Mouse (Mus musculus) right cerebral cortex, postnatal 36 days (tissue): Measurements from ENCODE around the gene Fam186b.
"Not testable (repeated sequence)": the region's sequence is repeated elsewhere in the genome, so short reads cannot be mapped to it uniquely, and the experiment has no call there.

ENCODE experiments used
- DNase-seq, 2 experiments: peaks; one replicate each; pipeline ENCODE4 v3.0.0; 2022; ENCODE audit warnings: low spot score in 2 of 2, mixed read lengths in 1 of 2

Fam186b gene

GRCm38 (mm10) chr15:99259730-99260252, 35.9 kb downstream of the Fam186b start:
- no peak for DNase-seq

- no peak for DNase-seq
These were observed 36.4 kb downstream of the Fam186b start for GRCm38 (mm10) chr15:99259167-99259729.

DNA sequence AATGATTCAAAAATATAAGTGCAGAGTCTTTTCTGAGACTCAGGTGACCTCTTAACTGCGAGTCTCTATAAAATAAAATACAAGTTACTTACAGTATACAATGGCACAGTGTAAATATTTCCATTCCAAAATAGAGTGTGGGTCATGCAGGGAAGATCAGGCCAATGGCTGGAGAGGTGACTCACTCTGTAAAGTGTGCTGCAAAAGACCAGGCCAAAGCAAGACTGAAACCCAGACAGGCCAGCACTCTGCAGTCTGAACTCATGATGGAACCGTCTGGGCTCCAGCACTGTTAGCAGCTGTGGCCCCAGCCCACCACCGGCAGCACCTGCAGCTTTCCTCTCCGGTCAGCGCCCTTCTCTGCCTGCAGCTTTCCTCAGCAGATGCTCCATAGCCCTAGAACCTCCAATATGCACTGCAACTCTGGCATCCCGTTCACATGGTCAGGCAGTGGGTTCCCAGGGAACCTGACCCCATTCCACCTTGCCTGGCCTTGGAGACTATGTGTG, 40.4 kb downstream of the Fam186b start:
- DNase-seq = no peak

DNA sequence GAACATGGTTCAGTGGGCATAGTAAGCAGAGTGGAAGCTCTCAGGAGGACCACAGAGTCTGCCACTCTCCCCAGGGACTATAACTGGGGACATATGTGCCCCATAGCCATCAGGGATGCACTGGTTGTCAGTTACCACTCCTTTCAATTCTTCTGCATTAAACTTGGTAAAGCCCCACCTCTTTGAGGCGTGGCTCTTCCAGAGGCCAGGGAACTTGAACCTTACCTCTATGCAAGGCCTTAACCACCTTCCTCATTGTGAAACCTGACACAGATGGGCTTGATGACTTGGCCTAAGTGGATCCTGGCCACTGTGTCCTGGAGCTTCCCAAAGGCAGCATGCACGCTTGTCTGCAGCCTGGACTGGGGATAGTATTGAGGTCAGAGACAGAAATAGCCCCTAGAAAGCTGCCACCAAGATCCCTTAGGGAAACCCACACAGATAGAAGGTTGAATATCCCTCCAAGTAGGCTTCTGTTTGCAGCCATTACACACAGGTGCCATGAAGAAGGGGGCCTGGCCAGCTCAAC, 41.1 kb downstream of the Fam186b start:
- no peak for DNase-seq

DNA sequence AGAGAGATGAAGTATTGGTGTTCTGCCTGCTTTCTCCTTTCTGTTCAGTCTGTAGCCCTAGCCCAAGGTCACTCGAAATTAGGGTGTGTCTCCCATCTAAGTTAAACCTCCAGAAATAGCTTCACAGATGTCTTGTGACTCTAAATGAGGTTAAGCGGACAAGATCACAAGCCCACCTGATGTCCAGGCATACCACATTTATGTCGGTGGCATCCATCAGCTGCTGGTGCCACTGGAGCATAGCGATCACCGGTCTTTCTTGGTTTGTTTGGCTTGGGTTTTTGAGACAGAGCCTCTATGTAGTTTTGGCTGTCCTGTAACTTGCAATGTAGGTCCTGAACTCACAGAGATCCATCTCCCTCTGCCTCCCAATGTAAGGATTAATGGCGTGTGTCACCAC, 41.9 kb downstream of the Fam186b start:
- DNase-seq = no peak

- DNase-seq = not testable (repeated sequence)
These were observed 42.6 kb downstream of the Fam186b start for GRCm38 (mm10) chr15:99253175-99253479.

- no peak for DNase-seq
These were observed 43.1 kb downstream of the Fam186b start for GRCm38 (mm10) chr15:99252381-99253174.

- peak; percentile 97 for DNase-seq
These were observed 43.9 kb downstream of the Fam186b start, which contains the start of gene Mcrs1 for GRCm38 (mm10) chr15:99251626-99252380. TSS of gene Mcrs1 (minus strand) at chr15:99251961.

DNA sequence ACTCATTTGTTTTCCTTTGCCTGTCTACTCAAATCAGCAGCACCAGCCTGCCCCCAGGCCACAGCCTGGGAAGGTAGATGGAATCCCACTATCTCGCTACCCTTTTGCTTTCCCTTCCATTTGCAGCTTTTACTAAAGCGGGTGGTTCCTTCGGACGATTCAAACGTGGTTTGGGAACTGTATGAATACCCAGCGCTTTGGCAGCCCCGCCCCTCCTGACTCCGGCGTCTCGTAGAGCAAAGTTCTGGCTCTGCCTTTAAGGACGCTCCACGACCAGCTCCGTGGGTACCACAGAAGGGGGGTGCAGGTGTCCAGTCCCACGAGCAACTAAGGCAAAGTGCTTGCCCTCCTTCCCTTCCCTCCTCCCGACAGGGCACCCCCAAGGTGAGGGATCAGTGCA, 44.6 kb downstream of the Fam186b start:
- DNase-seq = not testable (repeated sequence)

DNA sequence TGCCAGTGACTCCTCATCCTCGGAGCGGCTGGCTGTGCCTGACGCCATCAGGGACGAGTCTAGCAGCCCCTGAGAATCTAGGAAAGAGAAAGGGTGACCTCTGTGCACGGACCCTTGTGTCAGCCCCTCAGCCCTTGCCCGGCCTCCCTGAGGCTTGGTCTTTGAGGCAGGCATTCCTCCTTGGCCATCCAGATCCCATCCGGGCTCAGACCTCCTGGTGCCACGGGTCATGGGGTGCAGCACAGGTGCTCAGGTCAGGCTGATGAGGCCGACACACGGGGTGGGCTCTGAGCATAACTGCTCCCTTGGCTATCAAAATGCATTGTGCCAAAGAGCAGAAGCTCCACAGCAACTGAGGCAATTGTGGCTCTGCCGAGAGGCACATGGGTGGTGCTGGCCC, 45.8 kb downstream of the Fam186b start:
- no peak for DNase-seq

DNA sequence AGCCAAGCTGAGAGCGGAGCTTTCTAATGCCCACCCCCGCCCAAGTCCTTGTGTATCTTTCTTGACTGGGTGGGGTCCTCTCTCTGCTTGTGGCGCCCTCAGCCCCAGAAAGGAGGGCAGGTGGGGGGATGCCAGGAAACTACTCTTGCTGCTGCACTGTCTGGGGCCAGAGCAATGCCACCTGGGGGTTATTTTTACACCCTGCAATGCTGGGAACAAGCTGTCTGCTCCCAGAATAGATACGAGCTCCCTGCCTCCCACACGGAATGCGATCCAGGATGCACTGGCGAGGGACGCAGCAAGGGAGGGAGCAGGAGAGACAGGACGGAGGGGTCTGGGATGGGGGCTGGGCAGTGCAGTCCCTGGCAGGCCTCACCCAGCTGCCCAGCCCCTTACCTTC, 46.7 kb downstream of the Fam186b start:
- DNase-seq = peak; percentile 80 to 88

DNA sequence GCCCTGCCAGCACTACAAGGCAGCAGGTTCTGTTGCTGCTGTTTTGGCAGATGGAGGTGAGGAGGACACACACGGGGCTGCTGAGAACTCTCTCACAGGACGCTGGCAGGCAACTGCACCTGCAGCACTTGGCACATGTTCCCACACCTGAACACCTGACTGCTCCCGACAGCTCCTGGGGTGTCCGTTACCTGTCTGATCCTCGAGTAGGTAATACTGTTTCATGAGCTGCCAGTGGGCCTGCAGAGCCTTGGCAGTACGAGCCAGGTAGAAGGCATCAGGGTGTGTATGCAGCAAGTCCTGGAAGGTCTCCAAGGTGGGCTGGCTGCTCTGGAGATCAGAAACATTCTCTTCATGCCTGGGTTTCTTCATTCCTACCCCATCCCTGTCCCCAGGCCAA, 49.0 kb downstream of the Fam186b start:
- not testable (repeated sequence) for DNase-seq

- no peak for DNase-seq
These were observed 53.6 kb downstream of the Fam186b start for GRCm38 (mm10) chr15:99242045-99242444.

GRCm38 (mm10) chr15:99241249-99241648, 54.4 kb downstream of the Fam186b start:
- DNase-seq = no peak

GRCm38 (mm10) chr15:99240129-99240528, 55.6 kb downstream of the Fam186b start:
- no peak for DNase-seq

DNA sequence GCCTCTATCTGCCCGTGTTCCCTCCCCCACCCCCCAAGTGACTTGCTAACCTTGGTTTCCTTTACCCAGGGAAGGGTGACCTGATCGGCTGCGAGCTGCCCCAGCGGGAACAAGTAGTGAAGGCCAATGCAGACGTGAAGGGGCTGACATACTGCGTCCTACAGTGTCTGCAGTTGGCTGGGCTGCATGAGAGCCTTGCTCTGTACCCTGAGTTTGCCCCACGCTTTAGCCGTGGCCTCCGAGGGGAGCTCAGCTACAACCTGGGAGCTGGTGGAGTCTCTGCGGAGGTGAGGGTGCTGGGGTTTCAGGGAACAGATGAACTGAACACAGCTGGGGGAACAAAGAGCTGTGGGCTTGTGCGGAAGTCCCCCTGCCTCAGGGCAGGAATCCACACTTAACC, 57.7 kb downstream of the Fam186b start:
- no peak for DNase-seq

- DNase-seq = no peak
These were observed 61.2 kb downstream of the Fam186b start for GRCm38 (mm10) chr15:99234326-99235010.

DNA sequence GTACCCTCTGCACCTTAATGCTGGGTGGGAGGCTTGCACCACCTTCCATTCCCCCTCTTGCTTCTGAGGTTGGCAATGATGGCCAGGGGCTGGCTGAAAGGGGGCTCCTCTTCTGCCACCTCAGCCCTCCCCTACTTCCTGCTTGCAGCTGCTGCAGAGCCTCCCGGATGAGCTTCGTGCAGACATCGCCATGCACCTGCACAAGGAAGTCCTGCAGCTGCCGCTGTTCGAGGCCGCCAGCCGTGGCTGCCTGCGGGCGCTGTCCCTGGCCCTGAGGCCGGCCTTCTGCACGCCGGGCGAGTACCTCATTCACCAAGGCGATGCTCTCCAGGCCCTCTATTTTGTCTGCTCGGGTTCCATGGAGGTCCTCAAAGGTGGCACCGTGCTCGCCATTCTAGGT, 62.0 kb downstream of the Fam186b start:
- DNase-seq = no peak

DNA sequence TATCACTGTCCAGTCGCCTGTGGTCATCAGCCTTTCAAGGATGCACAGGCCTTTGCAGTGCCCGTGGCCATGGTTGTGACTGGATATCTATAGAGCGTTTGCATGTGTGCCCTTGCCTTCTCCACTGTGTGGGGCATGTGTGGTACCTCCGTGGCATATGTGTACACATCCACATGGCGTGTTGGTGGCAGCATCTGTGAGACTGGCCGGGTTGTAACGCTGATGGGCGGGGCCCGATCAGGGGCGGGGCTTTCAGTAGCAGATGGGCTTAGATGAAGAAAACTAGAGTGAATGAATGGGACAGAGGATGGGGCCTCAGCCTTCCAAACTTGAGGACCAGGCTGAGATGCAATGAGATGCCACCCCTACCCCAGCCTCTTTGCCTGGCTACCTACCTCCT, 63.7 kb downstream of the Fam186b start:
- DNase-seq = no peak

- no peak for DNase-seq
These were observed 69.6 kb downstream of the Fam186b start for GRCm38 (mm10) chr15:99226090-99226489.

DNA sequence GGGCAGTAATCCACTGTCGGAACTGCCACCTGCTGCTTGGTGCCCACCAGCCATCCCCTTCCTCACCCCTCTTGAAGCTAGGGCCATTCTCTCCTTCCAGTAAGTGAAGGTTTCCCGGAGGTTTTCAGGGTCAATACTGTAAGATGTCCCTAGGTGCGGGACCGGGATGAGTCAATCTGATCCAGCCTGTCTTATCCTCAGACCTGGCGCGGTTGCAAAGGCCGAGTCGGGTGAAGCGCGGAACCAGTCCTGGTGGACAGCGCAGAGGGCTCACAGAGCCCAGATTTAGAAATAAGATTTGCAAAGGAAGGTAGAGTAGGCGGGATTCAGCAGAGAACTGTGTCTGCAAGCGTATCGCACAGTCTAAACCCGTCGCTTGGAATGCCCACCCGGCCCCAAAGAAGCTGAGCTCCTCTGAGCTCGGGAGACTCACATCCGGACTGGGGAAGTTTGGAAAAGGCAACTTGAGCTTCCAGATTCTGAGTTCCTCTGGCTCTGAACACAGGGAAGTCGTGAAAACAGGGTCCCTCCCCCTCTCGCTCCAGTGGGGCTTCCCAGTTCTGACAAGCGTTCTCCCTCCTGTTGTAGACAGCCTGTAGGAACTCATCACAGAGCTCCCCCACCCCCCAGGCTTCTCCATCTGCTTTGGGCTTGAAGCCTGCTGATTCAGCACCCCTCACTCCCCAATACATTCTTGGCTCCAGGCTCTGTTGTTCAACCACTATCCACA, 70.4 kb downstream of the Fam186b start:
- peak; percentile 60 to 62 for DNase-seq
